Mouse (Mus musculus): Measurements from ENCODE around the gene Lipn. TPM values are rescaled to one million over a fixed set of nuclear protein-coding genes. Genes with fewer than 3 reads are reported as not detected.

The Lipn gene
- polyA plus RNA-seq (2015; fragmentation: Nextera tagmentation; extraction: Ambion mirVana) = 0.15 TPM in 1 of 2 replicates, not detected in the other

DNA sequence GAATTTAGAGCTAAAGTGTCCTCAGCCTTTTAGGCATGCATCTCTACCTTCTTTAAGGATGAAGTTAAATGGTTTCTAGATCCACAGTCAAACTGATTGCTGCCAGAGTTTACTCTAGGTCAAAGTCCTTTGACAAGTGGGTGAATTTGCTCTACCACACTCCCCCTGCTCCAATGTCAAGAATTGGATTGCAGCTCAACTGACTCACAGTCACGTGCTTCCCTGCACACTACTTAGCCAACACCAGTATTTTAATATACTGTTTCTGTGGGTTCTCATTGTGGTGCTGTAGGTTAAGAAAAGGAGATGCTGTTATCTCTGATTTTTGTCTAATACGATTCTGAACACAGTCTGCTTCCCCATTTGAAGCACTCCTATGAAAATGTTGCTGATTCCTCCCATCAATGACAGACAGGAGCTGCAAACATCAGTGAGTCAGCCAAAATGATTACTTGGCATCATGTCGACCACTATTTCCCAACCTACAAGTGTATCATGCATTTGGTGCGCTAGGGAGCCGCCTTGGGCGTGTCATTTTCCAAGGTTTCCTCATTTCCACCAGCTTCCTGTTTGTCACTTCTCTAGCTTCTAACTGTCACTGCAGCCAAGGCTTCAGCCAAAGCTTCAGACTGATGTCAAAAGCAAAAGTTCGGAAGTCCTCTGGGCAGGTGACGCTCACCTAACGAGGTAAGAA lies at the start of gene Lipn:
TSS of gene Lipn (plus strand) at position 580 of the 694 bp plus-strand sequence.
- Histone ChIP-seq H3K4me2 (replicated peaks) (no peak within 1 kb of the TSS), H3K27ac (replicated peaks) (no peak within 1 kb of the TSS), H3K4me3 (replicated peaks) (no peak within 1 kb of the TSS), H3K9me3 (replicated peaks) (no peaks in the 10 kb centered on the region), H3K9ac (no peak within 1 kb of the TSS), H3K27me3 (no peaks in the 10 kb centered on the region), H3K4me1 (no peaks in the 10 kb centered on the region), H3K36me3 (no peaks in the 10 kb centered on the region)
- 81% methylated on average over 9 of the region's 9 CpGs for WGBS
- no peak for ATAC-seq (ENCODE audit: insufficient number of reproducible peaks, low FRiP score, low TSS enrichment, low read depth)

DNA sequence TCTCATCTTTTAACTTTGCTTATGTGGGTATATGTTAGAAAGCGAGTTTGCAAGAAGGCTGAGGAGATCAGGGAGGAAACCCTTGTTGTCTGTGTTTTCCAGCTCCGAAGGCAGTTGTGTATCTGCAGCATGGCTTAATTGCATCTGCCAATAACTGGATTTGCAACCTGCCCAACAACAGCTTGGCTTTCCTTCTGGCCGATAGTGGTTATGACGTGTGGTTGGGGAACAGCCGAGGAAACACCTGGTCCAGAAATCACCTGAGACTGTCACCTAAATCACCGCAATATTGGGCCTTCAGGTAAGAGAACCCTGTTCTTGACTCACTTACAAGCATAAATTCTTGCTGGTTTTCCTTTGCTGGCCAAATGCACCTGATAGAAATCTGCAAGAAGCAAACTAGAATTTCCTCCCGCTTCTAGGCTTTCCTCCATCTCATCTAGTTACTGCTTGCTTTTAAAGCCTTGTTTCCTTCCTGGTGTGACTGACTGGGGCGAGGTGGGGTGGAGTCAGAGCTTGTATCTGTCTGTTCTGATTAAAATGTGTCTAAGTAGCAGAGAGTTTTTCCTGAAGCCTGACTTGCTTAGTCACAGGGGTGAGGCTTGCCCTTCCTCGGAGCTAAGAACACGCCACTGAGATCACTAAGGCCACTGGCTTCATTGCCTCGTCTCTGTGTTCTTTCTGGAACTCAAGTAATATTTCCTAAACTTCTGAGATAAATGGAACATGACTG lies 45.6 kb upstream of the Lipn start:
- Histone ChIP-seq H3K4me3 (replicated peaks) (no peak overlapping the region), H3K27me3 (no peaks in the 10 kb centered on the region), H3K4me1 (no peaks in the 10 kb centered on the region), H3K9me3 (replicated peaks) (no peaks in the 10 kb centered on the region), H3K9ac (no peak overlapping the region), H3K27ac (replicated peaks) (no peak overlapping the region), H3K36me3 (no peaks in the 10 kb centered on the region), H3K4me2 (replicated peaks) (no peak overlapping the region)
- no peak for ATAC-seq (ENCODE audit: insufficient number of reproducible peaks, low FRiP score, low TSS enrichment, low read depth)
- 68% methylated on average over 11 of the region's 11 CpGs for WGBS

- Histone ChIP-seq H3K9me3 (replicated peaks) (no peaks in the 10 kb centered on the region), H3K4me1 (no peaks in the 10 kb centered on the region), H3K36me3 (no peaks in the 10 kb centered on the region), H3K4me3 (replicated peaks) (no peak overlapping the region), H3K27ac (replicated peaks) (no peak overlapping the region), H3K27me3 (no peaks in the 10 kb centered on the region), H3K4me2 (replicated peaks) (no peak overlapping the region), H3K9ac (no peak overlapping the region)
- WGBS = 42% methylated on average over 3 of the region's 3 CpGs
- ATAC-seq (ENCODE audit: insufficient number of reproducible peaks, low FRiP score, low TSS enrichment, low read depth) = no peak
Observed at GRCm38 (mm10) chr19:34022759-34023158, 44.4 kb upstream of the Lipn start.

- WGBS = 89% methylated on average over 1 of the region's 1 CpGs
- Histone ChIP-seq H3K36me3 (no peaks in the 10 kb centered on the region), H3K9ac (no peak overlapping the region), H3K27ac (replicated peaks) (no peak overlapping the region), H3K4me2 (replicated peaks) (no peak overlapping the region), H3K4me3 (replicated peaks) (no peak overlapping the region), H3K4me1 (no peaks in the 10 kb centered on the region), H3K9me3 (replicated peaks) (no peaks in the 10 kb centered on the region), H3K27me3 (no peaks in the 10 kb centered on the region)
- ATAC-seq (ENCODE audit: insufficient number of reproducible peaks, low FRiP score, low TSS enrichment, low read depth) = no peak
Observed at GRCm38 (mm10) chr19:34039731-34040130, 27.4 kb upstream of the Lipn start.

- 69% methylated on average over 6 of the region's 6 CpGs for WGBS
- Histone ChIP-seq H3K27ac (replicated peaks) (no peak overlapping the region), H3K9me3 (replicated peaks) (no peaks in the 10 kb centered on the region), H3K36me3 (no peaks in the 10 kb centered on the region), H3K4me2 (replicated peaks) (no peak overlapping the region), H3K4me1 (no peaks in the 10 kb centered on the region), H3K27me3 (no peaks in the 10 kb centered on the region), H3K9ac (no peak overlapping the region), H3K4me3 (replicated peaks) (no peak overlapping the region)
- no peak for ATAC-seq (ENCODE audit: insufficient number of reproducible peaks, low FRiP score, low TSS enrichment, low read depth)
Observed at GRCm38 (mm10) chr19:34043008-34043407, 24.1 kb upstream of the Lipn start.

DNA sequence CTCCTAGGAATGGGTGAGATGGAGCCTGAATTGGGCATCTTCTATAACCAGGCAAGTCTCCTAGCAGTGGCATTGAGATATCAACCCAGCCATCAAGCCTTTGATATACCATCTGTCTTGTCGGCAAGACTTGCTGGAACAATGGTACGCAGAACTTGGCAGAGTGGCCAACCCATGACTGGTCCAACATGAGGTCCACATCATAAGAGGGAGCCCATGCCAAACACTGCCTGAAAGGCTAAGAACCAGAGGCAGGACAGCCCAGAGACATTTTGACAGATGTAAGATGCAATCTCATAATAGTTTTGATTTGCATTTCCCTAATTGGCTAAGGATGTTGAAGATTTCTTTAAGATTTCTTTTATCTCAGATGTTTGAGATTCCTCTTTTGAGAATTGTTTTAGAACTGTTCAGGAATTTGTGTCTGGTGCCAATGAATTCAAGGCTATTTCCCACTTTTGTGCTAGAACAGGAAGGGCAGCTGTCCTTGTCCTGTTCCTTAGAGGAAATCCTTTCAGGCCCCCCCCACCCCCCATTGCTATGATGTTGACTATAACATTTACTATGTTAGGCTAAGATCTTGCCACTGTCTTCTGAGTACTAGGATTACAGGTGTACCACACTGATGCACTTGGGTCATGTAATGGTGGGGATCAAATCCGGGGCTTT lies 17.7 kb upstream of the Lipn start:
- no peaks in the 10 kb centered on the region for H3K36me3 ChIP-seq
- no peaks in the 10 kb centered on the region for H3K27me3 ChIP-seq
- H3K9me3 ChIP-seq (replicated peaks) = no peaks in the 10 kb centered on the region
- WGBS = 87% methylated on average over 3 of the region's 3 CpGs
- no peaks in the 10 kb centered on the region for H3K4me1 ChIP-seq
- H3K9ac ChIP-seq = no peak overlapping the region
- ATAC-seq (ENCODE audit: insufficient number of reproducible peaks, low FRiP score, low TSS enrichment, low read depth) = no peak
- no peak overlapping the region for H3K27ac ChIP-seq (replicated peaks)
- no peak overlapping the region for H3K4me3 ChIP-seq (replicated peaks)
- H3K4me2 ChIP-seq (replicated peaks) = no peak overlapping the region

DNA sequence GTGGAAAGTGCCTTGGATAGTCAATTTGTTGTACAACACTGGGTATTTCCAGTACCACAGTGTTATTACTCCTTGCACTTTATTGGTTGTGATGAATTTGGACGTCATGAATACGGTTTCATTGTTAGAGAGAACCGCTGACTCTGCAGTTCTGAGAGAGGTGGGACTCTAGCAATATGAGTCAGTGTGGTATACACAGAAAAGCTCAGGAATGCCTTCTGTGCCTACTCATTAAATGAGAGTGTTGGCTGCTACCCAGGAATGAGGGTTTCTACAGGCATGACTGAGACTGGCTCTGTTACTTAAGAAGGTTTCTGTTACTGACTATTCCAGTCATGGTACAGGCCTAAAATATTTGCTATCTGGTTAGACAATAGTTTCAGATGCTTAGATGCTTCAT lies 15.7 kb upstream of the Lipn start:
- no peaks in the 10 kb centered on the region for H3K4me1 ChIP-seq
- no peaks in the 10 kb centered on the region for H3K9me3 ChIP-seq (replicated peaks)
- no peak overlapping the region for H3K4me3 ChIP-seq (replicated peaks)
- H3K27ac ChIP-seq (replicated peaks) = no peak overlapping the region
- no peak for ATAC-seq (ENCODE audit: insufficient number of reproducible peaks, low FRiP score, low TSS enrichment, low read depth)
- H3K36me3 ChIP-seq = no peaks in the 10 kb centered on the region
- no peaks in the 10 kb centered on the region for H3K27me3 ChIP-seq
- no peak overlapping the region for H3K4me2 ChIP-seq (replicated peaks)
- no peak overlapping the region for H3K9ac ChIP-seq
- WGBS = 74% methylated on average over 3 of the region's 3 CpGs

GRCm38 (mm10) chr19:34063547-34063946 lies 3.6 kb upstream of the Lipn start:
- Histone ChIP-seq H3K4me1 (no peaks in the 10 kb centered on the region), H3K4me2 (replicated peaks) (no peak overlapping the region), H3K9me3 (replicated peaks) (no peaks in the 10 kb centered on the region), H3K4me3 (replicated peaks) (no peak overlapping the region), H3K36me3 (no peaks in the 10 kb centered on the region), H3K9ac (no peak overlapping the region), H3K27ac (replicated peaks) (no peak overlapping the region), H3K27me3 (no peaks in the 10 kb centered on the region)
- ATAC-seq (ENCODE audit: insufficient number of reproducible peaks, low FRiP score, low TSS enrichment, low read depth) = no peak
- WGBS = 45% methylated on average over 1 of the region's 1 CpGs

- H3K27ac ChIP-seq (replicated peaks) = no peak overlapping the region
- 83% methylated on average over 4 of the region's 4 CpGs for WGBS
- no peaks in the 10 kb centered on the region for H3K27me3 ChIP-seq
- H3K4me3 ChIP-seq (replicated peaks) = no peak overlapping the region
- H3K9ac ChIP-seq = no peak overlapping the region
- no peak for ATAC-seq (ENCODE audit: insufficient number of reproducible peaks, low FRiP score, low TSS enrichment, low read depth)
- no peaks in the 10 kb centered on the region for H3K36me3 ChIP-seq
- no peak overlapping the region for H3K4me2 ChIP-seq (replicated peaks)
- no peaks in the 10 kb centered on the region for H3K4me1 ChIP-seq
- no peaks in the 10 kb centered on the region for H3K9me3 ChIP-seq (replicated peaks)
Observed at GRCm38 (mm10) chr19:34064059-34064458, 3.1 kb upstream of the Lipn start.

GRCm38 (mm10) chr19:34074239-34074638 lies 7.1 kb downstream of the Lipn start:
- no peak for ATAC-seq (ENCODE audit: insufficient number of reproducible peaks, low FRiP score, low TSS enrichment, low read depth)
- no peak overlapping the region for H3K4me2 ChIP-seq (replicated peaks)
- H3K9ac ChIP-seq = no peak overlapping the region
- no peaks in the 10 kb centered on the region for H3K27me3 ChIP-seq
- H3K27ac ChIP-seq (replicated peaks) = no peak overlapping the region
- H3K4me1 ChIP-seq = no peaks in the 10 kb centered on the region
- no peaks in the 10 kb centered on the region for H3K9me3 ChIP-seq (replicated peaks)
- H3K4me3 ChIP-seq (replicated peaks) = no peak overlapping the region
- no peaks in the 10 kb centered on the region for H3K36me3 ChIP-seq

GRCm38 (mm10) chr19:34078130-34078529 lies 11.0 kb downstream of the Lipn start:
- no peak overlapping the region for H3K4me2 ChIP-seq (replicated peaks)
- H3K9ac ChIP-seq = no peak overlapping the region
- no peaks in the 10 kb centered on the region for H3K27me3 ChIP-seq
- H3K4me1 ChIP-seq = no peaks in the 10 kb centered on the region
- WGBS = 70% methylated on average over 2 of the region's 2 CpGs
- no peak overlapping the region for H3K4me3 ChIP-seq (replicated peaks)
- H3K36me3 ChIP-seq = no peaks in the 10 kb centered on the region
- no peak overlapping the region for H3K27ac ChIP-seq (replicated peaks)
- no peak for ATAC-seq (ENCODE audit: insufficient number of reproducible peaks, low FRiP score, low TSS enrichment, low read depth)
- H3K9me3 ChIP-seq (replicated peaks) = no peaks in the 10 kb centered on the region
